Mouse (Mus musculus): ENCODE results near the gene Gm4969.

The Gm4969 gene

DNA sequence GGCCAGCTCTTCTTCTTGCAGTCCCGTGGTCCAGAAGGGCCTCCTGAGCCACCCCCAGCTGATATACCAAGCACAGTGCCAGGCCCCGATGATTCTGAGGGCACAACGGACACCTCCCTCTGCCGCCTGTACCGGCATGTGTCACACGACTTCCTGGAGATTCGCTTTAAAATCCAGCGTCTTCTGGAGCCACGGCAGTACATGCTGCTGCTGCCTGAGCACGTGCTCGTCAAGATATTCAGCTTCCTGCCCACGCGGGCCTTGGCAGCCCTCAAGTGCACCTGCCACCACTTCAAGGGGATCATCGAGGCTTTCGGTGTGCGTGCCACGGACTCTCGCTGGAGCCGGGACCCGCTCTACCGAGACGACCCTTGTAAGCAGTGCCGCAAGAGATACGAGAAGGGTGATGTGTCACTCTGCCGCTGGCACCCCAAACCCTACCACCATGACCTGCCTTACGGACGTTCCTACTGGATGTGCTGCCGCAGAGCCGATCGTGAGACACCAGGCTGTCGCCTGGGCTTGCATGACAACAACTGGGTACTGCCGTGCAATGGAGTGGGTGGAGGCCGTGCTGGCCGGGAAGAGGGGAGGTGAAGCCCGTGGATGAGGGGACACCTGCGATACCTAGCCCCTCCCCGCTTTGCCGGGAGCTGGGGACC is 18.6 kb upstream of the Gm4969 start:
- no peak for DNase-seq (ENCODE audit: low spot score in 2 of 2)

DNA sequence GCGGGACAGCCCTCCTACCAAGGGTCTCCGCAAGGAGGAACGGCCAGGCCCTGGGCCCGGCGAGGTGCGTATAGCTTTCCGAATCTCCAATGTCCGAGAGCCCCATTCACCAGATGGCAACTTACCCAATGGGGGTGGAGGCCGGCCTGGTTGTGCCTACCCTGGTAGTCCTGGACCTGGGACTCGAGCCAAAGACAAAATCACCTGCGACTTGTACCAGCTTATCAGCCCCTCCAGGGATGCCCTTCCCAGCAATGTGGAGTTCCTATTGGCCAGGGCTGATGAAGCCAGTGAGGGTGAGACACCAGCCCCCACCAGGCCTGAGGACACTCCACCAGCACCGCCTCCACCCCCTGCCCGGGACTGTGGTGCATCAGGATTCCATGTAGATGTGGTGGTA is 18.0 kb upstream of the Gm4969 start:
- DNase-seq (ENCODE audit: low spot score in 2 of 2) = no peak

DNA sequence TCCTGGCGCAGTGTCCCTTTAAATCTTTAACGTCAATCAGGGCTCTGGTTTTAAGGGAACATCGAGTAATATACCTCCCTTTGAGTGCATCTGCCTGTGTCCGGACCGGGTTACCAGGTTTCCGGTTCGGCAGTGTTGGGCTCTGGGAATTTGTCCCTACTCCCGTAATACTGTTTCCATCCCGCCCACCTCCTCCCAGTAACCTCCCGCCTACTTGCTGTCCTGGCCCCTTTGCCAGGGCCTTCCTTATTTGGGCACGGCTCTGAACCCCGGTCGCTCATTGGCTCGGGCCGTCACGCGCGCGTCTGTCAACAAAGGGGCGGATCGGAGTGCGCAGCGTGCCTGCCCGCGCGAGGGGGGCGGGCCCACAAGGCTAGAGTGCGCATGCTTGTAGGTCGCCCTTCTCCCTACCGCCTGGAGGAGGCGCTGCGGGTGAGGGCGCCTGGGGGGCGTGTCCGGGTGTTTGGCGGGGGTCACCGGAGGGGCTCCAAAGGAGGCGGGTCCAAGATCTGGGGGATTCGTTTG is 13.2 kb upstream of the Gm4969 start:
- DNase-seq (ENCODE audit: low spot score in 2 of 2) = peak; percentile 92 to 95

DNA sequence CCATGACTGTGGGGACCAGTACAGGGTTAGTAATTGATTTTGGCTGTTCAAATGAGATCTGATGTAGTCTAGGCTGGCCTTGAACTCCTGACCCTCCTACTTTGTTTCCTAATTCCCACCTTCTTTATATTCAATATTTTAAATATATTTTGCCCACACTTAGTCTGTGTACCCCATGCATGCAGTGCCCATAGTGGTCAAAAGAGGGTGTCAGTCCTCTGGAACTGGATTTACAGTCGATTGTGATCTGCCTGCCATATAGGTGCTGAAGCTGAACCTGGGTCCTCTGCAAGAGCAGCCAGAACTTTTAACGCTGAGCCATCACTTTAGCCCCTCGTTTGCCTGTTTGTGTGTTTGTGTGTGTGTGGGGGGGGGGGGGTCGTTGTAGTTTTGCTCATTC is 12.5 kb upstream of the Gm4969 start:
- DNase-seq (ENCODE audit: low spot score in 2 of 2) = peak in 1 of 2 experiments; percentile 19

DNA sequence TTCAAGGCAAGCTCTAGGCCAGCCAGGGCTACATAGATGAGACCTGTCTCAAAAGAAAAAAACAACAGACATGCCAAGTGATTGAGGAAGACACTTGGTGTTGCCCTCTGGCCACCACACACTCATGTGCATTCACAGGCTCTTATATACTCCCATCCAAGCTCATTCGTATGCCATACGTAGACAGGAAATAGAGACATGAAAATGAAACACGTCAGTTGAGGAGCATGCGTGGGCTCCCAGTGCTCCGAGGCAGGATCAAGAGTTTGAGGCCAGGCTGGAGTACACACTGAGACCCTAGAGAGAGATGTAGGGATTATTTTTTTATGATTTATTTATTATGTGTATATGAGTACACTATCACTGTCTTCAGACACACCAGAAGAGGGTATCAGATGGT is 11.2 kb upstream of the Gm4969 start:
- no peak for DNase-seq (ENCODE audit: low spot score in 2 of 2)

DNA sequence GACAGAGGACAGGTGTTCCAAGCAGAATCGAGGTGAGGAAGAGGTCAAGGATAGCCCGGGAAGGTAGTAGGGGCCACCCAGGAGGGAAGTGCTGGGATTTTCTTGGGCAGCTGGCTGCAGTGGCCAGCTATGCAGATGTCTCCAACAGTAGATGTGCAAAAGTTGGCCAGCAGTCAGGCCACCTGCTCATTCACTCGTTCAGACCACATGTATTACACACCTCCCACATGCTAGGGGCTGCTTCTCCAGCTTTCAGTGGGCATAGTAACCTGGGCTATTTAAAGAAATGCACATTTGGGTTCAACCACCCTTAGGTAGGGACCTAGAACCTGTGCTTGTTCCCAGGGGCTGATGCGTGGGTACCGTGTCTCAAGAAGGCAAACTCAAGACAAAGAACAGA is 9.6 kb upstream of the Gm4969 start:
- DNase-seq (ENCODE audit: low spot score in 2 of 2) = no peak

DNA sequence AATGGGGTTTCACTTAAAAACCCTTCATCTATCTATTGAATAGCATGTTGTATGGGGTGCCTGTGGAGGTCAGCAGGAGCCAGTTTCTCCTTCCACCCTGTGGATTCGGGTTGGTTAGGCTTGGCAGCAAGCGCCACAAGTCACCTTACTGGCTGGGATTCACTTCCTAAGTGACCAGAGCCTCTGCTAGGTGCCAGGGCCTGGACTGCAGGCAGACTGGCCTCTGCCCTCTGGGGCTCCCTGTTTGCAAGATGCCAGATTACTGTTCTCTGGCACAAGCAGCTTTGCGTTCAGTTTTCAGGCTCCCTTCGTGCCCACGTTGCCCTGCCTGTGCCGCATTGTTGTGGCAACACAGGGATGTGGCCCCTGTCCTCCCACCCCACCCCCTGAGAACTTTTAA is 6.5 kb upstream of the Gm4969 start:
- no peak for DNase-seq (ENCODE audit: low spot score in 2 of 2)

DNA sequence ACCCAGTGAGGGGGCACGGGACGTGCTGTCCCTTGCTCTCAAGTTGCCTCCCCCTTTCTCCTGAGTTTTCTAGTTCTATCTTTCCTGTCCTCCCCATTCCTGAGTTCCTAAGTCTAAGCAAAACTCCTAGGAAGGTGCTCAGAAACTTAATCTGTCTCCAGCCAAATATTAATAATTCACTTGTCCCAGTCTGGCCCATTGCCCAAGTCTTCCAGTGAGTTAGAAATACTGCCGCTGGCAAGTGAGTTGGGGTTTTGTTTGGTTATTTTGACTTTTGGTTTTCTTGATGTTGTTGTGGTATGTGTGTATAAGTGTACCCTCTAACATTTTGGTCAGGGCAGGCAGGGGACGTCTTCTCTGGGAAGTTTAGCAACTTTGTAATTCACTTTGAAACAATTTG is 3.5 kb upstream of the Gm4969 start:
- DNase-seq (ENCODE audit: low spot score in 2 of 2) = no peak

DNA sequence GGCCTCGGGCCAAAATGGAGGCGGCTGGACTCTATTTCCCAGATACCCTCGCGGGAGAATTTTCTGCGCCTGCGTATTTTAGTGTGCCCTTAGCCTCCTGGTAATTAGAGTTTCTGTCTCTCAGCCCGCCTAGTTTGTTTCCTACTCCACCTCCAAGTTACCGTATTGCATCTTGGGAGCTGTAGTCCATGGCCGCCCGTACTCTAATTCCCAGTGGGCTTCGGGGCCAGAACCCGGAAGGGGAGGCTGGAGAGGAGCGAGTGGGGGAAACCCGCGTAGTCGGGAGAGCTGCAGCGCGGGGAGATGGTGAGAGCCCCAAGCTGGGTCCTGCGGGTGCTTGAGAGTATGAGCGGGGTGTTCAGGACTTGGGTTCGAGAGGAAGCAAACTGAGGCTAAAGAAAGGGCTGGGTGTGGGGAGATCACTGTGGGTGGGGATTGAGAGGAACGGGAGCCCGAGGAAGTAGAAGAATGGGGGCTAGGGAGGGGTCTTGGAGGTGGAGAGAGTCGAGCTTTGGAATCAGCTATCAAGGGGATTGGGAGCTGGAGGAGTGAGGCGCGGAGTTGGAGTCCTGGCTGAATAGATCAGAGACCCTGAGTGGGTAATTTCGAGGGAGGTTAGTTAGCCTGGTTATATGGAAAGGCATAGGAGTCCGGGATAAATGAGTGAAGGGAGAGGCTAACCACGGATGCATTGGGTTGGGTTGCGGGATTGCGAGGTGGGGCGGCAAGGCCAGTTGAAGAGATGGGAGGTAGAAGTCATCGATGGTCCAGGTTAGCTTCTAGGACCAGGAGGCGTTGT is 1.7 kb upstream of the Gm4969 start, which contains the start of gene Fbxo46:
TSS of gene Fbxo46 (plus strand) at position 229 of the 799 bp plus-strand sequence.
- DNase-seq (ENCODE audit: low spot score in 2 of 2) = peak; percentile 94 to 95

DNA sequence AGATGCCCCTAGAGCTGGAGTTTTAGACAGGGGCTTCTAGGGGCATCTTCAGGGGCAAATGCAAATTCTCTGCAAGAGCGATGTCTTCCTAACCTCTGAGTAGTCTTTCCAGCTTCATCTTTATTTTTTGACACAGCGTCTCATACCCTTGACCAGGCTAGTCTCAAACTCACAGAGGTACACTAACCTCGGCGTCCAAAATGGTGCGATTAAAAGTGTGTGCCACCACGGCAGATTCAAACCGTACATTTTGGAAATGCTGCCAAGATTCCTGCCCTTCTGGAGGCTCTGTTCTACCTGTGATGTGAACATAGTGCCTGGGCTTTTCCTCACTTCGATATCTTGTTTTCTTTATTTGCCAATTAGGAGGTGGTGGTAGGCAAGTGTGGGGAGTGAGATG is 915 bp upstream of the Gm4969 start:
- DNase-seq (ENCODE audit: low spot score in 2 of 2) = no peak

DNA sequence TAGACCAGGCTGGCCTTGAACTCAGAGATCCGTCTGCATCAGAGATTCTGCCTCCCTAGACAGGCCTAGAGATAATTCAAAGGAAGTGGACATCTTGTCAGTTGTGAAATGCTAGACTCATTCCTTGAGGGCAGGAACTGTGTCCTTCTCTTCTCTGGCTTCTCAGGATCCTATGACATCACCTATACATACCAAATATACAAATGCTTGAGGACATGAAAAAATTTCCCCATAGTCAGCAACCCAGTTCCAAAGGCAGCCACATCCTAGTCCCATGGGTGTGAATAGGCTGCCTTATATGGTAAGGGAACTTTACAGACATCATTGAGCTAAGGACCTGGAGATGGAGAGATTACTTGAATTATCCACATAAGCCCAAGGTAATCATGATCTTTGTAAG is 8.6 kb downstream of the Gm4969 start:
- DNase-seq (ENCODE audit: low spot score in 2 of 2) = no peak

DNA sequence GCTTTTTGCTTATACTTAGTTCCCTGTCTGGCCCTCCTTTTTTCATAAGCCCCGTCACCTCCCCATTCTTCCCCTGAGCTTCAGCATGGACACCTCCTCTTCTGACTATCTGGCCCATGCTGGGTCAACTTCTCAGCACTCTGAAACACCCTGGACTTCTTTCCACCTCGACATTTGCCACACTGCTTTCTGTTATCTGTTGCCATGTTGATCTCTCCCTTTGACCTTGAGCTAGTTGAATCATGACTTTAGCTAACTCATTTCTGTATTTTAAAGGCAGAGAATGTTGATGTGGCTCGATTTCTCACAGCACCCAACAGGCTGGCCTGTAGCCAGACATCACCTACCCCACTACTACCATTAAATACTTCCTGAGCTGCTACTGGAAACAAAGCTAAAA is 10.7 kb downstream of the Gm4969 start:
- no peak for DNase-seq (ENCODE audit: low spot score in 2 of 2)

DNA sequence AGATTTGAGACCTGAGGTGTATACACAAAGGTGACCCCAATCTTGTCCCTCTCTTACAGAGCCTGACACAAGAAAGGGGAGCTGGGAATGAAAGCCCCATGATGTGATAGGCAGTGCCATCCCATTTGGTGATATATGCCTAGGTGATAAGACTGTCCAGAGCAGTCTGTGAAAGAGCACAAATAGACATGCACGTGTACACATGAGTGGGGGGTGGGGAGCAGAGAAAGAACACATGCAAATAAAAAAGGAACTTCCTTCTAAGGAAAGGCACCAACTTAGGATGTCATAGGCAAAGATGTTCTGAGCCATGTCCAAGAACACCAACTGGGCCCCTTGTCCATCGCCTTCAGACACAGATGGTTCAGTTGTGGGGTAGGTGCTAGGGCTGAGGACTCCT is 13.7 kb downstream of the Gm4969 start:
- DNase-seq (ENCODE audit: low spot score in 2 of 2) = no peak

DNA sequence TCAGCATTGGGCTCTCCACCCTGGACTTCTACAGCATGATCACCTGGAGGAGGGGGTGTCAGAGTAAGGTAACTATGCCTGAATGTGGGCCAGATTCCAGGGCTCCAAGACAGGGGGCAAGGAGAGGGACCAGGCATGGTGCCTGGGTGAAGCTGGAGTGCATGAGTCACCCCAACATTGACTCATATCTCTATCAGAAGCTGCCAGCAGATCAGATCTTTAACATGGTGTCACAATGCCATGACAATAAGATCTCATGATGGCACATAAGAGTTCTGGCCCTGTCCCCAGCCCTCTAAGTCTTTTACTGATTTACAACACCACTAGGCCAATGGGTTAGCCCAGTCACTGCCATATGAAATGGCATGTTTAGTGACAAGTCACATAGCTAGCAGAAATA is 14.4 kb downstream of the Gm4969 start:
- DNase-seq (ENCODE audit: low spot score in 2 of 2) = no peak

DNA sequence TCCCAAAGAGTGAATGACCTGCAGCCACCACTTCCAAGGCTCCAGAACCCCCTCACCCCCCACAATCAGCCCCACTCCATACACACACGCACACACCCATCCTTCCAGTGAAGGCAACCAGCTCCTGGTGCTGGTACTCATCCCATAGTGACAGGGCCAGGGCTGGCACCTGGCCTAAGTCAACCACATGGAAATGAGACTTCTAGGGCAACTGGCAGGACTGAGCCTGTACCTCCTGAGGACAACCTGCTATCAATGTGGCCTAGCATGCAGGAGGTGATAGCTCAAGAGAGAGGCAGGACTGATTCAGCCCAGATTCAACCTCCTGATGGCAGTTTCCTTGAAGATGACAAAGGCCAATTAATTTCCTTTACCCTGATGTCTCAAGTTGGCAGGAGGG is 17.9 kb downstream of the Gm4969 start:
- no peak for DNase-seq (ENCODE audit: low spot score in 2 of 2)

DNA sequence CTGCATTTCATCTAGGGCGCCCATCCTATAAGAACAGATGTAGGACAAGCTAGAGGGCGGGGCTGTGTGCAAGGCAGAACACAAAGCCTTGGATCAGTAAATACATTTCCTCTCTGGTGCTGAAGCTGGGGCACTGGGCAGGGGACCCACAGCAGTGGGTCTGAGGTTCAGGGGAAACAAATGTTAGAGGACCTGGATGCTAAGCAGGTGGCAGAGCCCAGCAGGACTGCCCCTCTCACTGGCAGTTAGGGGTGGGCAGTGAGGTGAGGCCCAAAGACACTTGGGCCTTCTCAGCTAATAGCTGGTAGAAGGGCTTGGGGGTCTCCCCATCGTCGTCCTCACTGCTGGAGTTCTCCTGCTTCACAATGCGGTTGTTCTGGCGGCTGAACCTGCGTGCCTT is 19.4 kb downstream of the Gm4969 start:
- DNase-seq (ENCODE audit: low spot score in 2 of 2) = no peak

DNA sequence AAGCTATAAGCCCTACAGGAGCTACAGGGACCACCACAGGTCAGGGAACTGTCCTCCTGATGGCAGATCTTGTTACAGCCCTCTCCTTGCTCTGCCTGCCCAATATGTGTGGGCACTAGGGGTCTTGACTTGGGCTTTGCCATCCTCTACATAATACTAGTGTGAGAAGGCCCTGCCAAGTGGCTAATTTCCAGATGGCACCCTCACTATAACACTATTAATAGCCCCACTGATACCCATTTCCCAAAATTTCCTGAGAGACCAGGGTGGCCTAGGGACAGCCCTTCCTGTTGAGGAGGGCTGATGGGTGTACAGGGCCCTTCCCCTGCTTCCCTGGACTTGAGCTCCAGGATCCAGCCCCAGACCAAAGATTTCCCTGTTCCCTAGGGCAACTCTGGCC is 20.3 kb downstream of the Gm4969 start:
- no peak for DNase-seq (ENCODE audit: low spot score in 2 of 2)

DNA sequence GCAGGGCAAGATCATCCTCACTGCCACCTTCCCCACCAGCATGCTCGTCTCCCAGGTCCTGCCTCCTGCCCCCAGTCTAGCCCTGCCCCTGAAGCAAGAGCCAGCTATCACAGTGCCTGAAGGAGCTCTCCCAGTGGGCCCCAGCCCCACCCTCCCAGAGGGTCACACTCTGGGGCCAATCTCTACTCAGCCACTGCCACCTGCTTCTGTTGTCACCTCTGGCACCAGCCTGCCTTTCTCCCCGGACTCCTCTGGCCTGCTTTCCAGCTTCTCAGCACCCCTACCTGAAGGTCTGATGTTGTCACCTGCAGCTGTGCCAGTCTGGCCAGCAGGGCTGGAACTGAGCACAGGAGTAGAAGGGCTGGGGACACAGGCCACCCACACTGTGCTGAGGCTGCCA is 21.0 kb downstream of the Gm4969 start:
- DNase-seq (ENCODE audit: low spot score in 2 of 2) = no peak

DNA sequence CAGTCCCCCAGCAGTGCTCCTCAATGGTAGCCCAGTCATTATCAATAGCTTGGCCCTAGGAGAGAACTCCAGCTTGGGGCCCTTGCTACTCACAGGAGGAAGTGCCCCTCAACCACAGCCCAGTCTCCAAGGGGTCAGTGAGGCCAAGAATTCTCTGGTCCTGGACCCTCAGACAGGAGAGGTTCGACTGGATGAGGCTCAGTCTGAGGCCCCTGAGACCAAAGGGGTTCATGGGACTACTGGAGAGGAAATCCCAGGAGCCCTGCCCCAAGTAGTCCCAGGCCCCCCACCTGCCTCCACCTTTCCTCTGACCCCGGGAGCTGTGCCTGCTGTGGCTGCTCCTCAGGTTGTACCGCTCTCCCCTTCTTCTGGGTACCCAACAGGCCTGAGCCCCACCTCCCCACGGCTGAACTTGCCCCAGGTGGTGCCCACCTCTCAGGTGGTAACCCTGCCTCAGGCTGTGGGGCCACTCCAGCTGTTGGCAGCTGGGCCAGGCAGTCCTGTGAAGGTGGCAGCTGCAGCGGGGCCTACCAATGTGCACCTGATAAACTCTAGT is 21.7 kb downstream of the Gm4969 start:
- no peak for DNase-seq (ENCODE audit: low spot score in 2 of 2)

DNA sequence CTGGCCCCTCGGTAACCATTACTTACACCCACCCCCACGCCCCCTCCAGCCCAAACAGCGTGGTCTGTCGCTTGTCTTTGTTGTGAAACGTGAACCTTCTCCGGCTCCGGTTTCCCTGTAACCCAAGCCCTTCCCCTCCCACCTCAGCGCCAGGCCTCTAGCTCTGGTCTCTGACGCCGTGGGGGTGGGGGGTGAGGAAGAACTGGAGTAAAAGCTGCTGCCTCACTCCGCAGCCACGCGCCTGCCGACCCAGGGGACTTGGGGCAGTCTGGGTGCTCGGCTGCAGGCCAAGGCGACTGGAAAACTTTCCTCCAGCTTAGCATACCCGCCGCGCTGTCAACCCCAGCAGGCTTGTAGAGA is 22.4 kb downstream of the Gm4969 start:
- no peak for DNase-seq (ENCODE audit: low spot score in 2 of 2)

DNA sequence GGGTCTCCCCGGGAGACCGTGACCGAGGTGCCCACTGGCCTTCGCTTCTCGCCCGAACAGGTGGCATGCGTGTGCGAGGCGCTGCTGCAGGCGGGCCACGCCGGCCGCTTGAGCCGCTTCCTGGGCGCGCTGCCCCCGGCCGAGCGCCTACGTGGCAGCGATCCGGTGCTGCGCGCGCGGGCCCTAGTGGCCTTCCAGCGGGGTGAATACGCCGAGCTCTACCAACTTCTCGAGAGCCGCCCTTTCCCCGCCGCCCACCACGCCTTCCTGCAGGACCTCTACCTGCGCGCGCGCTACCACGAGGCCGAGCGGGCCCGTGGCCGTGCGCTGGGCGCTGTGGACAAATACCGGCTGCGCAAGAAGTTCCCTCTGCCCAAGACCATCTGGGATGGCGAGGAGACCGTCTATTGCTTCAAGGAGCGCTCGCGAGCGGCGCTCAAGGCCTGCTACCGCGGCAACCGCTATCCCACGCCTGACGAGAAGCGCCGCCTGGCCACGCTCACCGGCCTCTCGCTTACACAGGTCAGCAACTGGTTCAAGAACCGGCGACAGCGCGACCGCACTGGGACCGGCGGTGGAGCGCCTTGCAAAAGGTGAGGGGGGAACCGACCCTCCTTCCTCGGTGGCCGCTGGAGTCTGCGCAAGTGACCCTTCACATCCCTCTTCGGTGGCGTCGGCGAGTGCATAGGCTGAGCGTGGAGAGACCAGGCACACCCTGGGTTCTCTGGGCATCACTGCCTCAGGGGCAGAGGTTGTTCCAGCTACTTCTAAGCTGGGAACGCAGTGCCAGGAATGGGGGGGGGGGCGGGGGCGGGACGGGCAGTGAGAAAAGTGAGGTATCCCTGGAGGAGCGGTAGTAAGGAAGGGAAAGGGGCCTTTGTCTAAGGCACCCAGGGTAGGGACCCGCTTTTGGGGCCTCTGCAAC is 23.1 kb downstream of the Gm4969 start:
- no peak for DNase-seq (ENCODE audit: low spot score in 2 of 2)

DNA sequence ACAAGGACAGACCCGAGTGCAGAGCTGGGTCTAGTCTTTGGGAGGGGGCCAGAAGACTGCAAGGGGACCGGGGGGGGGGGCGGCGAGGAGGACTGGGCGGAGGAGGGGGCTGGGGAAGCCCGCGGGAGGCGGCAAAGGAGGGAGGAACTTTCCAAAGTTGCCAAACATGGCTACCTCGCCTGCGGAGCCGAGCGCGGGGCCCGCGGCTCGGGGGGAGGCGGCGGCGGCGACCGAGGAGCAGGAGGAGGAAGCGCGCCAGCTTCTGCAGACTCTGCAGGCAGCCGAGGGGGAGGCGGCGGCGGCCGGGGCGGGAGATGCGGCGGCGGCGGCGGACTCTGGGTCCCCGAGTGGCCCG is 23.7 kb downstream of the Gm4969 start, which contains the start of gene Six5:
TSS of gene Six5 (plus strand) at position 124 of the 355 bp plus-strand sequence.
- no peak for DNase-seq (ENCODE audit: low spot score in 2 of 2)

All from natural killer cell, adult 2 months (primary cell).